Mouse (Mus musculus): ENCODE measurements around the gene Lamtor4. TPM values are rescaled to one million over a fixed set of nuclear protein-coding genes. Genes with fewer than 3 reads are reported as not detected.

The Lamtor4 gene
- polyA plus RNA-seq, 1 experiment from 2014 or later: 77.9 TPM

DNA sequence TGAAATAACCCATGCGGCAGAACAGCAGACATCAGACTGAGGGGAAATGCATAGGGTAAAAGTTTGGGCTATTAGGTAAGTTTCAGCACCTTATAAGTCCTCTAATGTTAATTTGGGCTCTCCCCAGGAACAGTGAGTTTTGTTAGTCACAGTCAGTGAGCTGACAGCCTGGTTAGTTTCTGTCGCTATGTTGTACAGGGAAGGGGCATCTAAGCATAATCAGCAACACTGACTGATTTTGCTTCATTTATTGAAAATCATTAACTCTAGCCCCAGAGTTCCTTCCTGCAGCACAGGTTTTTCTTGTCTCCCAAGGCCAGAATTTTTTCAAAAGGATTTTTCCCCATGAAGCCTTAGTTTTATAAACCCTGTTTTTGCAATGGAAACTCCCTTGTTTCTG, 21.5 kb upstream of the Lamtor4 start:
- H3K4me3 ChIP-seq: no peak overlapping the region
- no peaks in the 10 kb centered on the region for H3K4me1 ChIP-seq
- WGBS: 74% methylated on average over 2 of the region's 2 CpGs
- no peak overlapping the region for H3K9ac ChIP-seq
- no peaks in the 10 kb centered on the region for H3K36me3 ChIP-seq
- no peak for ATAC-seq (ENCODE audit: extremely low read depth, insufficient number of reproducible peaks, low FRiP score, low TSS enrichment)
- no peaks in the 10 kb centered on the region for H3K9me3 ChIP-seq
- H3K4me2 ChIP-seq: no peak overlapping the region
- no peak overlapping the region for H3K27ac ChIP-seq (replicated peaks)
- no peaks in the 10 kb centered on the region for H3K27me3 ChIP-seq (replicated peaks)

- Histone ChIP-seq H3K27me3 (replicated peaks) (no peaks in the 10 kb centered on the region), H3K9me3 (no peaks in the 10 kb centered on the region), H3K4me2 (no peak overlapping the region), H3K36me3 (no peaks in the 10 kb centered on the region), H3K27ac (replicated peaks) (no peak overlapping the region), H3K9ac (no peak overlapping the region), H3K4me3 (no peak overlapping the region), H3K4me1 (no peaks in the 10 kb centered on the region)
- no peak for ATAC-seq (ENCODE audit: extremely low read depth, insufficient number of reproducible peaks, low FRiP score, low TSS enrichment)
Measured at GRCm38 (mm10) chr5:138234224-138234623, 21.1 kb upstream of the Lamtor4 start.

DNA sequence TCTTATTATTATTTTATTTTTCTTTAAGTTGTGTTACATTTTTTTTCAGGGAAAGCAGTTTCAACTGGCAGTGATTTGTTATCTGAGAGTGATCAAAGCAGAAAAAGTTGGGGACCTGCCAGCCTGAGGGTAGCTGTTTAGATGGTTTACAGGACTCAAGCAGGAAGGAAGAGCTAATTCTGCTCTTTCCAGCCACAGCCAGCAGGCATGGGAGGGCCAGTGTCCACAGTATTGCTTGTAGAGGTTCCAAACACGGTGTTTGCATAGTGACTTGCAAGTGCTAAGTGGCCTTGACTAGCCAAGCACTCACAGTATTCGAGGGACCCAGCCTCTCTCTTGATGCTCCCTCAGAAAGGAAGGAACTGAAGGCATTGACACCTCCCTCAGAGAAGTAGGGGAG, 13.8 kb upstream of the Lamtor4 start:
- Histone ChIP-seq H3K36me3 (no peaks in the 10 kb centered on the region), H3K27ac (replicated peaks) (no peak overlapping the region), H3K4me3 (no peak overlapping the region), H3K27me3 (replicated peaks) (no peaks in the 10 kb centered on the region), H3K9me3 (no peaks in the 10 kb centered on the region; the same call in 1 of the 2 replicates), H3K9ac (no peak overlapping the region), H3K4me1 (no peaks in the 10 kb centered on the region), H3K4me2 (no peak overlapping the region)
- no peak for ATAC-seq (ENCODE audit: extremely low read depth, insufficient number of reproducible peaks, low FRiP score, low TSS enrichment)
- WGBS: 30% methylated on average over 2 of the region's 2 CpGs

GRCm38 (mm10) chr5:138251144-138251543, 4.1 kb upstream of the Lamtor4 start:
- Histone ChIP-seq H3K4me3 (no peak overlapping the region), H3K9ac (no peak overlapping the region), H3K4me2 (no peak overlapping the region), H3K4me1 (peaks cover 8% of the 10 kb centered on the region), H3K36me3 (no peaks in the 10 kb centered on the region), H3K27ac (replicated peaks) (no peak overlapping the region), H3K9me3 (no peaks in the 10 kb centered on the region), H3K27me3 (replicated peaks) (no peaks in the 10 kb centered on the region)
- 78% methylated on average over 12 of the region's 12 CpGs for WGBS
- ATAC-seq (ENCODE audit: extremely low read depth, insufficient number of reproducible peaks, low FRiP score, low TSS enrichment): no peak

- peaks cover 8% of the 10 kb centered on the region; the same call in 1 of the 2 replicates for H3K36me3 ChIP-seq
- no peaks in the 10 kb centered on the region for H3K9me3 ChIP-seq
- no peaks in the 10 kb centered on the region for H3K27me3 ChIP-seq (replicated peaks)
- H3K9ac ChIP-seq: no peak overlapping the region
- no peak for ATAC-seq (ENCODE audit: extremely low read depth, insufficient number of reproducible peaks, low FRiP score, low TSS enrichment)
- H3K4me2 ChIP-seq: no peak overlapping the region
- H3K4me3 ChIP-seq: no peak overlapping the region
- H3K27ac ChIP-seq (replicated peaks): no peak overlapping the region
- 88% methylated on average over 3 of the region's 3 CpGs for WGBS
- peaks cover 20% of the 10 kb centered on the region for H3K4me1 ChIP-seq
Measured at GRCm38 (mm10) chr5:138253061-138253460, 2.2 kb upstream of the Lamtor4 start.

DNA sequence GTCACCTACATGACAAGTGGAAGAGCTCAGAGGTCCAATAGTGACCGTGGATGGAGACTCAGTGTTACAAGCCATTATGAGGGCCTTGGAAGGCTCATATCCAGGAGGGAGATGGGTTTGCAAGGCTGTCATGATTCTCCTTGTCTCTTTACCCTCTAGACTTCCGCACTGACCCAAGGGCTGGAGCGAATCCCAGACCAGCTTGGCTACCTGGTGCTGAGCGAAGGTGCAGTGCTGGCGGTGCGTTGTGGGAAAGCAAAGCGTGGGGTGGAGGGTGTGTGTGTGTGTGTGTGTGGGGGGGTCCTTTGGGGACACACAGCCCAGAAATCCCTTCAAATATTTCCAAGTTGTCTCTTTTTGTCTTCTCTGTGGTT, 799 bp downstream of the Lamtor4 start:
- H3K4me2 ChIP-seq: peak overlapping the region; percentile 85
- peak overlapping the region; percentile 89 for H3K9ac ChIP-seq
- peaks cover 49% of the 10 kb centered on the region for H3K4me1 ChIP-seq
- peak overlapping the region; percentile 89 for H3K27ac ChIP-seq (replicated peaks)
- peaks cover 35% of the 10 kb centered on the region for H3K36me3 ChIP-seq
- WGBS: 19% methylated on average over 7 of the region's 7 CpGs
- no peaks in the 10 kb centered on the region for H3K9me3 ChIP-seq
- no peak for ATAC-seq (ENCODE audit: extremely low read depth, insufficient number of reproducible peaks, low FRiP score, low TSS enrichment)
- peak overlapping the region; percentile 86 for H3K4me3 ChIP-seq
- no peaks in the 10 kb centered on the region for H3K27me3 ChIP-seq (replicated peaks)

- no peak for ATAC-seq (ENCODE audit: extremely low read depth, insufficient number of reproducible peaks, low FRiP score, low TSS enrichment)
- Histone ChIP-seq H3K9ac (no peak overlapping the region), H3K36me3 (peaks cover 43% of the 10 kb centered on the region), H3K4me1 (peaks cover 54% of the 10 kb centered on the region), H3K27me3 (replicated peaks) (no peaks in the 10 kb centered on the region), H3K4me3 (no peak overlapping the region), H3K27ac (replicated peaks) (no peak overlapping the region), H3K9me3 (no peaks in the 10 kb centered on the region), H3K4me2 (no peak overlapping the region)
- WGBS: 81% methylated on average over 10 of the region's 10 CpGs
Measured at GRCm38 (mm10) chr5:138256966-138257584, 1.8 kb downstream of the Lamtor4 start.

GRCm38 (mm10) chr5:138257585-138257978, 2.3 kb downstream of the Lamtor4 start:
- no peak overlapping the region for H3K27ac ChIP-seq (replicated peaks)
- no peaks in the 10 kb centered on the region for H3K27me3 ChIP-seq (replicated peaks)
- WGBS: 95% methylated on average over 4 of the region's 4 CpGs
- H3K4me1 ChIP-seq: peaks cover 59% of the 10 kb centered on the region
- no peak overlapping the region for H3K9ac ChIP-seq
- H3K4me2 ChIP-seq: no peak overlapping the region
- H3K9me3 ChIP-seq: no peaks in the 10 kb centered on the region
- H3K36me3 ChIP-seq: peaks cover 43% of the 10 kb centered on the region
- H3K4me3 ChIP-seq: no peak overlapping the region
- no peak for ATAC-seq (ENCODE audit: extremely low read depth, insufficient number of reproducible peaks, low FRiP score, low TSS enrichment)

- no peaks in the 10 kb centered on the region for H3K27me3 ChIP-seq (replicated peaks)
- WGBS: 76% methylated on average over 3 of the region's 3 CpGs
Measured at GRCm38 (mm10) chr5:138258078-138258477, 2.8 kb downstream of the Lamtor4 start.

GRCm38 (mm10) chr5:138258542-138258941, 3.3 kb downstream of the Lamtor4 start:
- peaks cover 66% of the 10 kb centered on the region for H3K4me1 ChIP-seq
- H3K4me2 ChIP-seq: 0 out of 2 replicates have a peak overlapping the region, but pooled peaks have one; percentile 1
- H3K27me3 ChIP-seq (replicated peaks): no peaks in the 10 kb centered on the region
- no peaks in the 10 kb centered on the region for H3K9me3 ChIP-seq
- no peak for ATAC-seq (ENCODE audit: extremely low read depth, insufficient number of reproducible peaks, low FRiP score, low TSS enrichment)
- no peak overlapping the region for H3K4me3 ChIP-seq
- 0 out of 2 replicates have a peak overlapping the region, but pooled peaks have one; percentile 38 for H3K9ac ChIP-seq
- H3K36me3 ChIP-seq: peaks cover 43% of the 10 kb centered on the region
- WGBS: 58% methylated on average over 6 of the region's 6 CpGs
- peak overlapping the region; percentile 45; the same call in 1 of the 2 replicates for H3K27ac ChIP-seq (replicated peaks)

More at GRCm38 (mm10) chr5:138258078-138258477, 2.8 kb downstream of the Lamtor4 start:
- H3K4me3 ChIP-seq: no peak overlapping the region
- peaks cover 64% of the 10 kb centered on the region for H3K4me1 ChIP-seq
- no peak overlapping the region for H3K4me2 ChIP-seq
- H3K36me3 ChIP-seq: peaks cover 43% of the 10 kb centered on the region
- ATAC-seq (ENCODE audit: extremely low read depth, insufficient number of reproducible peaks, low FRiP score, low TSS enrichment): no peak
- H3K27ac ChIP-seq (replicated peaks): no peak overlapping the region
- H3K9me3 ChIP-seq: no peaks in the 10 kb centered on the region
- H3K9ac ChIP-seq: no peak overlapping the region

DNA sequence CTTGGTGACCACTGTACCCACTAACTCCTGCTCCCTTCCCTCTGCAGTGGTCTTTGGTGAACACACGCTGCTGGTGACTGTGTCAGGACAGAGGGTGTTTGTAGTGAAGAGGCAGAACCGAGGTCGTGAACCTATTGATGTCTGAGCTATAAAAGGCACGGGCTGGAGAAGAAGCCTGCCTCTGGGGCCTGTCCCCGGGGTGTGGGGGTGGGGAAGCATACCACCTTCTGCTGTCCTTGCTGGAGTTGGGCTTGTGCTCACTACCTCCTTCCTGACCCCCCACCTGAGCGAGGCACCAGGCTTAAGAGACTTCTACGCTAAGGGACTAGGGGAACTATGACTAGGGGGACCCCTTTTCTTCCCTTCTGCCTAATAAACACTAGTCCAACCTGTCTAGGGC, 3.7 kb downstream of the Lamtor4 start:
- Histone ChIP-seq H3K9ac (0 out of 2 replicates have a peak overlapping the region, but pooled peaks have one; percentile 40), H3K4me2 (0 out of 2 replicates have a peak overlapping the region, but pooled peaks have one; percentile 1), H3K9me3 (no peaks in the 10 kb centered on the region), H3K27me3 (replicated peaks) (no peaks in the 10 kb centered on the region), H3K4me1 (peaks cover 66% of the 10 kb centered on the region), H3K27ac (replicated peaks) (peak overlapping the region; percentile 45), H3K36me3 (peaks cover 43% of the 10 kb centered on the region), H3K4me3 (no peak overlapping the region)
- ATAC-seq (ENCODE audit: extremely low read depth, insufficient number of reproducible peaks, low FRiP score, low TSS enrichment): no peak
- WGBS: 48% methylated on average over 7 of the region's 7 CpGs

GRCm38 (mm10) chr5:138260051-138260450, 4.8 kb downstream of the Lamtor4 start:
- peak overlapping the region; percentile 64 for H3K9ac ChIP-seq
- H3K4me1 ChIP-seq: peaks cover 71% of the 10 kb centered on the region
- peak overlapping the region; percentile 45 for H3K27ac ChIP-seq (replicated peaks)

More at GRCm38 (mm10) chr5:138260051-138260450, 4.8 kb downstream of the Lamtor4 start:
- no peak overlapping the region for H3K4me3 ChIP-seq
- ATAC-seq (ENCODE audit: extremely low read depth, insufficient number of reproducible peaks, low FRiP score, low TSS enrichment): no peak
- 41% methylated on average over 10 of the region's 10 CpGs for WGBS
- H3K27me3 ChIP-seq (replicated peaks): no peaks in the 10 kb centered on the region
- H3K36me3 ChIP-seq: peaks cover 43% of the 10 kb centered on the region
- H3K9me3 ChIP-seq: no peaks in the 10 kb centered on the region
- peak overlapping the region; percentile 12; the same call in 1 of the 2 replicates for H3K4me2 ChIP-seq

Data from heart, embryonic 13.5 days (tissue).